Mouse (Mus musculus) liver, postnatal 0 days (tissue): Measurements from ENCODE around the gene Sik1.

ENCODE experiments used
- CTCF ChIP-seq: sonication (generic); IDR thresholded peaks from 2 replicates; pipeline ENCODE4 v1.5.1; 2016; ENCODE audit warnings: antibody characterized with exemption, low read depth
- EP300 ChIP-seq: IDR thresholded peaks from 2 replicates; pipeline ENCODE4 v1.6.1; 2016; ENCODE audit warnings: antibody characterized with exemption, low read depth, mild to moderate bottlenecking

DNA sequence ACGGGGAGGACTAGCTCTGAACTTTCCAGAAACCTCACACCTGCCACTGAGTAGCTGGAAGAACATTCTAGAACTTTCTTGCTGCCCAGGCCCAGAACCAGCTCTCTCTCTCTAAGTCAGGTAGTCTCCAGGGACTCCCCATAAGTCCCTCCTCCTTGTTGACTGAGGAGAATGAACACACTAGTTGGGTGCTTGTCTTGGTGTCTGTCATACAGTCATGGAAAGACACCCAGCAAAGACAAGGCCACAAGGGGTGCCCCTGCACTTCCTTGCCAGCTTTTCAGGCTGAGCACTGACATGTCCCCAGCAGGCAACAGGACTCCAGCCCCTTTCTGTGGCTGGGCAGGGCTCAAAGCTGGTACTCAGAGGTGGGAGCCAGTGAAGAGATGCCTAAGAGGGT, 37.8 kb downstream of the Sik1 start:
- TF ChIP-seq EP300 (no peak), CTCF (no peak)
